Mouse (Mus musculus) ovary, adult 18-20 months (tissue): ENCODE results near the gene Arl6ip5.

Source experiments
- DNase-seq: peaks from one replicate; pipeline ENCODE4 v3.0.0; 2022; ENCODE audit warnings: low spot score, mixed read lengths

The Arl6ip5 gene

GRCm38 (mm10) chr6:97210191-97210961, at the start of gene Arl6ip5:
Arl6ip5 (plus strand) TSS chr6:97210689.
- peak; percentile 79 for DNase-seq

GRCm38 (mm10) chr6:97175716-97176115, 34.8 kb upstream of the Arl6ip5 start:
- DNase-seq, result no peak

GRCm38 (mm10) chr6:97178491-97179366, 31.8 kb upstream of the Arl6ip5 start, which contains the start of gene Tmf1:
Tmf1 (minus strand) TSS chr6:97179122.
- DNase-seq, result peak; percentile 93

- DNase-seq, result peak; percentile 10
Observed at GRCm38 (mm10) chr6:97179367-97179828, 31.1 kb upstream of the Arl6ip5 start.

GRCm38 (mm10) chr6:97200437-97200836, 10.1 kb upstream of the Arl6ip5 start:
- no peak for DNase-seq

- no peak for DNase-seq
Observed at GRCm38 (mm10) chr6:97202477-97202876, 8.0 kb upstream of the Arl6ip5 start.

GRCm38 (mm10) chr6:97204252-97204869, 6.1 kb upstream of the Arl6ip5 start:
- no peak for DNase-seq

- DNase-seq, result no peak
Observed at GRCm38 (mm10) chr6:97204952-97205351, 5.5 kb upstream of the Arl6ip5 start.

- DNase-seq, result peak; percentile 98
Observed at GRCm38 (mm10) chr6:97205439-97205885, 5.0 kb upstream of the Arl6ip5 start, which contains the start of gene Uba3. Uba3 (minus strand) TSS chr6:97205647.

- no peak for DNase-seq
Observed at GRCm38 (mm10) chr6:97207085-97207484, 3.4 kb upstream of the Arl6ip5 start.

- no peak for DNase-seq
Observed at GRCm38 (mm10) chr6:97208406-97208805, 2.1 kb upstream of the Arl6ip5 start.

GRCm38 (mm10) chr6:97209201-97209600, 1.3 kb upstream of the Arl6ip5 start:
- DNase-seq, result no peak

GRCm38 (mm10) chr6:97209751-97210150, 738 bp upstream of the Arl6ip5 start:
- no peak for DNase-seq

GRCm38 (mm10) chr6:97210962-97211601, 593 bp downstream of the Arl6ip5 start:
- no peak for DNase-seq

- DNase-seq, result no peak
Observed at GRCm38 (mm10) chr6:97211981-97212380, 1.5 kb downstream of the Arl6ip5 start.

- DNase-seq, result no peak
Observed at GRCm38 (mm10) chr6:97216154-97216821, 5.8 kb downstream of the Arl6ip5 start.

- no peak for DNase-seq
Observed at GRCm38 (mm10) chr6:97220672-97221071, 10.2 kb downstream of the Arl6ip5 start.

- DNase-seq, result no peak
Observed at GRCm38 (mm10) chr6:97221205-97222025, 10.9 kb downstream of the Arl6ip5 start.

GRCm38 (mm10) chr6:97222321-97222720, 11.8 kb downstream of the Arl6ip5 start:
- no peak for DNase-seq

- DNase-seq, result no peak
Observed at GRCm38 (mm10) chr6:97222931-97223467, 12.5 kb downstream of the Arl6ip5 start.
